Mouse (Mus musculus): ENCODE measurements around the gene Ugt1a8. TPM values are rescaled to one million over a fixed set of nuclear protein-coding genes. Genes with fewer than 3 reads are reported as not detected.

Ugt1a8 gene
- polyA plus RNA-seq, 1 experiment: not detected

DNA sequence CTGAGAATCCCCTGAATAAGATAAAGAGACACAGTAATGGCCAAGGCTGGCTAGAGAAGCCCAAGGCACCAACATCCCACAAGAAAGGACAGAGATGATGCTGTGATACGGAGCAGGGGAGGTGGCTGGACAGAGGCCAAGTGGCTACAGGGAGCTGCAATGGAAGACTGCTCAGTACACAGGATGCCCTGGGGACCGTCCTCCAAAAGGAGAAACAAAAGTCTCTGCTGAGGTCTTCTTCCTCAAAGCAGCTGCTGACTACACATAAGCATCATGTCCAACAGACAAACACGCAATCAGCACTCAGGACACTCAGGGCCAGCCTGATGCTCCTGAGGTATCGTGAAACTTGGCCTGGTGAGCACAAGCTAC is 177.2 kb downstream of the Ugt1a8 start:
- Histone ChIP-seq H3K27me3 (replicated peaks) (no peaks in the 10 kb centered on the region), H3K4me3 (replicated peaks) (no peak overlapping the region), H3K4me1 (peaks cover 22% of the 10 kb centered on the region), H3K36me3 (replicated peaks; ENCODE audit: low read length) (peaks cover 100% of the 10 kb centered on the region), H3K9me3 (no peaks in the 10 kb centered on the region)
- TF ChIP-seq GATA1 (IDR thresholded peaks at IDR 0.05; ENCODE audit: borderline replicate concordance, low read length) (no peak), FLI1 (IDR thresholded peaks at IDR 0.05; ENCODE audit: low read length) (no peak)

GRCm38 (mm10) chr1:88266123-88266522 is 178.5 kb downstream of the Ugt1a8 start:
- Histone ChIP-seq H3K4me3 (replicated peaks) (no peak overlapping the region), H3K27me3 (replicated peaks) (no peaks in the 10 kb centered on the region), H3K36me3 (replicated peaks; ENCODE audit: low read length) (peaks cover 96% of the 10 kb centered on the region), H3K4me1 (peaks cover 15% of the 10 kb centered on the region), H3K9me3 (no peaks in the 10 kb centered on the region; the same call in 1 of the 2 replicates)
- TF ChIP-seq FLI1 (IDR thresholded peaks at IDR 0.05; ENCODE audit: low read length): no peak
- no peak for TF ChIP-seq GATA1 (IDR thresholded peaks at IDR 0.05; ENCODE audit: borderline replicate concordance, low read length)

DNA sequence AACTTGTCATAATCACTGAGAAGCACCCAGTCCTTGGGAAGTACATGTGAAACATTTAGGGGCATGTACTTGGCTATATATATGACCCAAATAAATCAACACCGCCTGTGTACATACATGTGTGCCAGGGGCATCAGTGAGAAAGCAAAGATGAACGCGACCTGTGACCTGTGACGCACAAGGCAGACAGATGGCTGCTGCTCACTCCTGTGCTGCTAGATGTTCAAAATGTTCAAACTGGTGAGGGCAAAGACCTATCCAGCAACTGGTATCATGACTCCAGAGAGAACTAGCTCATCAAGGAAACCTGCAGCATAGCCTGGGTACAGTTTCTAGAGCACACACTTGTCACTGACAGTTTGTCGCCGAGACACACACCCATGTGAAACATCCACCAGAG is 179.9 kb downstream of the Ugt1a8 start:
- Histone ChIP-seq H3K9me3 (peaks cover 7% of the 10 kb centered on the region; the same call in 1 of the 2 replicates), H3K27me3 (replicated peaks) (no peaks in the 10 kb centered on the region), H3K4me3 (replicated peaks) (no peak overlapping the region), H3K36me3 (replicated peaks; ENCODE audit: low read length) (peaks cover 96% of the 10 kb centered on the region), H3K4me1 (peaks cover 2% of the 10 kb centered on the region)
- no peak for TF ChIP-seq FLI1 (IDR thresholded peaks at IDR 0.05; ENCODE audit: low read length)
- no peak for TF ChIP-seq GATA1 (IDR thresholded peaks at IDR 0.05; ENCODE audit: borderline replicate concordance, low read length)

DNA sequence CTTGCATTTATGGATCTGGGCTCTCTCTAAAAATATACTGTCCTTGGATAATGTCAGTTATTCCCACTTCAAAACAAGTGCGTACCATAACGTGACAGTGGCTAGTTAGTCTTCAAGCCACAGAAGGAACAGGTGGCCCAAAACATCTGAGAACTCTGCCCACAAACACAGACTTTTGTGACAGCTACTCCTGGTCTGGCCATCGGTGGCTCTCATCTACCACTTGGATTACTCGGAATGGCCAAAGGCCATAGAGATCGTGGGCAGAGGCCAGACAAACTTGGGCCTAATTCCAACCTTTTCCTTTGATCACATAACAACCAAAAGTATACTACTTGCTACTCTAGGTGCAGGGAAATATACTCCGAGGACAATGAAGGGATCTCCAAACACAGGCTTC is 180.5 kb downstream of the Ugt1a8 start:
- peaks cover 4% of the 10 kb centered on the region for H3K4me1 ChIP-seq
- H3K36me3 ChIP-seq (replicated peaks; ENCODE audit: low read length): peaks cover 96% of the 10 kb centered on the region
- TF ChIP-seq GATA1 (IDR thresholded peaks at IDR 0.05; ENCODE audit: borderline replicate concordance, low read length): no peak
- no peak for TF ChIP-seq FLI1 (IDR thresholded peaks at IDR 0.05; ENCODE audit: low read length)
- H3K4me3 ChIP-seq (replicated peaks): no peak overlapping the region
- no peaks in the 10 kb centered on the region for H3K27me3 ChIP-seq (replicated peaks)
- H3K9me3 ChIP-seq: peaks cover 7% of the 10 kb centered on the region; the same call in 1 of the 2 replicates

Other genes with a start within 250 kb of the Ugt1a8 start
- gene Dgkd, start 234.5 kb upstream of the Ugt1a8 start, polyA plus RNA-seq (2012; ENCODE audit: insufficient read depth, low replicate concordance): 10.9 and 24.3 TPM in 2 replicates
- gene Usp40, start 79.3 kb upstream of the Ugt1a8 start, polyA plus RNA-seq (2012; ENCODE audit: insufficient read depth, low replicate concordance): 0.68 and 2.3 TPM in 2 replicates
- not detected in 2 replicates for gene Ugt1a10, start 32.4 kb upstream of the Ugt1a8 start, polyA plus RNA-seq (2012; ENCODE audit: insufficient read depth, low replicate concordance)
- 0.77 TPM in 1 of 2 replicates, not detected in the other for gene Ugt1a9, start 17.0 kb upstream of the Ugt1a8 start, polyA plus RNA-seq (2012; ENCODE audit: insufficient read depth, low replicate concordance)
- 11.0 TPM in 1 of 2 replicates, not detected in the other for gene Ugt1a7c, start 7.2 kb downstream of the Ugt1a8 start, polyA plus RNA-seq (2012; ENCODE audit: insufficient read depth, low replicate concordance)
- gene Ugt1a6b, start 15.4 kb downstream of the Ugt1a8 start, polyA plus RNA-seq (2012; ENCODE audit: insufficient read depth, low replicate concordance): not detected in 2 replicates
- gene Ugt1a6a, start 47.0 kb downstream of the Ugt1a8 start, polyA plus RNA-seq (2012; ENCODE audit: insufficient read depth, low replicate concordance): not detected in 2 replicates
- 0.04 TPM in 1 of 2 replicates, not detected in the other for gene Ugt1a5, start 78.2 kb downstream of the Ugt1a8 start, polyA plus RNA-seq (2012; ENCODE audit: insufficient read depth, low replicate concordance)
- gene Ugt1a2, start 112.8 kb downstream of the Ugt1a8 start, polyA plus RNA-seq (2012; ENCODE audit: insufficient read depth, low replicate concordance): not detected in 2 replicates
- not detected in 2 replicates for gene Dnajb3, start 118.0 kb downstream of the Ugt1a8 start, polyA plus RNA-seq (2012; ENCODE audit: insufficient read depth, low replicate concordance)
- gene Ugt1a1, start 124.1 kb downstream of the Ugt1a8 start, polyA plus RNA-seq (2012; ENCODE audit: insufficient read depth, low replicate concordance): not detected in 2 replicates
- not detected in 2 replicates for gene Mroh2a, start 139.2 kb downstream of the Ugt1a8 start, polyA plus RNA-seq (2012; ENCODE audit: insufficient read depth, low replicate concordance)
- 2.4 and 4.0 TPM in 2 replicates for gene Hjurp, start 189.8 kb downstream of the Ugt1a8 start, polyA plus RNA-seq (2012; ENCODE audit: insufficient read depth, low replicate concordance)
- gene Trpm8, start 189.8 kb downstream of the Ugt1a8 start, polyA plus RNA-seq (2012; ENCODE audit: insufficient read depth, low replicate concordance): not detected in 2 replicates